Mouse (Mus musculus): ENCODE data around the gene Creb3l2.

DNA sequence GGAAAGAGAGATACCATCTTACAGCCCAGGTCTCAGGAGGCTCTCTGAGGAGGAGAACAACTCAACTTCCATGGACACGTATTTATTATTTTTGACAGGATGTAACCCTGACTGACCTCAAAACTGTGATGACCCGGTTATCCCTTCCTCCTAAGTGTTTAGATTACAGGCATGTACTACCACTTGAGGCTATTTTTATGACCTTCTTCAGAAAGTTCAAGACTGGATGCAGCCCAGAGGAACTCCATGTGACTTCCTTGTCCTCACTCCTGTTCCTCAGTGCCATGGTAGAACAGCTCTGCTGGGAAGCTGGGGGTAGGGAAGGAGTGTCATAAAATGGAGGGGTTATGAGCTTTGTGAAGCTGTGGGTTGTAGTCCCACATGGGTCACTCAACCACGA lies 16.1 kb downstream of the Creb3l2 start:
- TF ChIP-seq POLR2A (IDR thresholded peaks at IDR 0.05; ENCODE audit: borderline replicate concordance, low read depth, low read length) (no peak), CTCF (IDR thresholded peaks at IDR 0.05; ENCODE audit: low read depth, low read length) (no peak)
